Mouse (Mus musculus) stomach, adult 2 months (tissue): ENCODE data around the gene Cfap221. TPM values are rescaled to one million over a fixed set of nuclear protein-coding genes. Genes with fewer than 3 reads are reported as not detected.

ENCODE experiments used
- polyA plus RNA-seq: library from polyadenylated mRNA; depleted of rRNA; stranded (reverse); fragments of >200 nt; gene quantifications from 2 replicates; pipeline ENCODE4 v1.2.3, GENCODE M21; 2012; rRNA removed

The Cfap221 gene
- polyA plus RNA-seq: 0.02 TPM in 1 of 2 replicates, not detected in the other

DNA sequence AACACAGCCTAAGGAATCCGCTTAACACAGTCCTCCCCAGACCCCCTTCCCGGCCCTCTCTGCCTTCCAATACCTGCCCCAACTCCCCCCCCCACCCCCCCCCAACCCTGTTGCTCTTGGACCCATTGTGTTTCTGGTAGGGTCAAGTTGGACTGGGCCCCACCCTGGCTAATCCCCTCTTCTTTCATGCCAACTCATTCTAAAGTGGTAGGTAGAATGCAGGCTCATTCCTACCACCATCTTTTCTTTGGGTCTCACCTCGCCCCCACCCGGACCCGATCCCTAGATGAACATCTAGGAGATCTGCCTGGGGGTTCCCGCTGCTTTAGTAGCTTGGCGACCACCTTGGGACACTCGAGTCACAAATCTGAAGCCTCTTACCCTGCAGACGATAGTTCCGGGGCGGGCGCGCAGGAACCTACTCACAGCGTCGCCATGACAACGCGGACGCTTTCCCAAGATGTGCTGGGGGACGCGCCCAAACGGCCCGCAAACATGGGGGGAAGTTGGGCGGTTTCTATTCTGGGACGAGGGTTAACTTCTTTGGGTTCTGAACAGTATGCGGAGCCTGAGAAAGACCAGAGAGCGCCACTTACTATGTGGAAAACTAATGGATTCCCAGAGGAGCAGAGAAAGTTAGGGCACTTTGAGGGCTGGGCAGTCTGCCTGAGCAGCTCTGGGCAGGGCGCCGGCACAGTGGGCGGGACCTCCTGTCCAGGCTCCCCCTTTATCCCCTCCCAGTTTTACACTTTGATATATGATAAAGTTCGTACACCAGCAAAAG, at the start of gene Cfap221:
Gene Cfap221 (minus strand): TSS at position 437 of the 784 bp plus-strand sequence.

DNA sequence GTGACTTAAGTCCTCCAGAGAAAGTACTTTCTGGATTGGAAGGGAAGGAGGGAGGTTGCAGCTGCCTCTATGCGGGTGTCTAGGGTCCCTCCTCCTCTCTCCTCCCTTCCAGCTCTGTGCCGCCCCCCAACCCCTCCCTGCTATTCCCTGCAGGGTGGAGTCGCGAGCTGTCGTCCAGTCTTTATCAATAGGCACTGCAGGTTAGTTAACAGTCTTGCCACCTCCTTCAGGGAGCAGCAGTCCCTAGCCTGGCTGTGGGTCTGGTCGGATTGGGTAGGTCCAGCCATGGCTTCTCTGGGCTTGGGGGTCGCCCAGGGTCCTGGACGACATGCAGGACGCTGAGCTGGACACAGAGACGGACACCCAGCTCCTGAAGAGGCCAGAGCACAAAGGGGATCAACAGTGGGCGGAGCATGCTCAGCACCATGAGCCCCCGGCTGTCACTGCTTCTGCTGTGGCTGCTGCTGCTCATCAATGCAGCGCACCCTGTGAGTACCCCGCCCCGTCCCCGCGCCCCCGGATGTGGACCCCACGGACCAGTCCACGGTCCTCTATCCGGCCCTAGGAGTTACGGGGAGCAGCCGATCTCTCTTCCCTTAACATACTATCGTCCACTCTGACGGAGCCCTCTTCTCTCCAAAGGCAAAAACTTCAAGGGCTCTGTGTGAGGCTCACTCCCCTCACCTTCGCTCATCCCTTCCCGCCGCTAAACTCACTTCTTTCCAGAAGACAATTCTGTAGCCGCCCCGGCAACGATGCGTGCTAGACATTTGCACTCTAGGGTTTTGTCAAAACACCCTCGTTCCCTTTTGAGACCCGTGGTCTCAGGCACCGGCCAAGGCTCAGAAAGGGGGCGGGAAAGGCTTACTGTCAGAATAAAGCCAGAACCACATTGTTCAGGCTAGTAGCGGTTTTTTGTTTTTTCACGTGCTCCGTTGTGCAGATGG, 10.1 kb upstream of the Cfap221 start, which contains the start of gene Sctr:
Gene Sctr (plus strand): TSS at position 51 of the 947 bp plus-strand sequence.

DNA sequence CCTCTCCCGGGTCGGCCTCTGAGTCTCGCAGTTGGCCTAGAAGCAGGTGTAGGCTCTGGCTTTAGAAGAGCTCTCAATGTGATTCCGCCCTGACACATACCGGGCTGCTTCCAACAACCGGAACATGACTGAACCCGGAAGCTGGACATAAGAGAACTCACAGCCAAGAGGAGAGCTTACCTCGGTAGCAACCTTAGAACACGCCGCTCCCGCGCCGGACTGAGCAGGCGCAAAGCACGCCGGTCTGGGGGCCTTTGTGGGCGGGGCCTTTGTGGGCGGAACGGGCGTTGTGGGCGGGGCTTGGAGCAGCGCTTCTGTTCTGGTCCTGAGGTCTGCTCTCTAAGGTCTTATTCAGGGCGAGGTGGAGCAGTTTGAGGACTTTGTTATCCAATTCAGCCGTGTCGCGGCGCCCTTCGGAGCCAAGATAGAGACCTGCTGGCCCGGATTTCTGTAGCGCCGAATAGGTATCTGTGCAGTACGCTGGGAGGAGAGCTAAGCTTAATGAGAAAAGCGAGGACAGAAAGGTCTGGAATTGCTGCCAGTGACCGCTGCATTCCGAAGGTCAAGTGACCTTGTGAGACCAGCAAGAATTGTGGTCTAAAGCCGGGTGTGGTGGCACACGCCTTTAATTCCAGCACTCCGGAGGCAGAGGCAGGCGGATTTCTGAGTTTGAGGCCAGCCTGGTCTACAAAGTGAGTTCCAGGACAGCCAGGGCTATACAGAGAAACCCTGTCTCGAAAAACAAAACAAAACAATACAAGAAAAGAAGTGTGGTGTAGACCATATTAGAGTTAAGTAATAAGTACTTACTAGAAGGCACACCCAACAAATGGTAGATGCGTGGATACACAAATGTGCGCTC, 83.8 kb downstream of the Cfap221 start, which contains the start of gene Tmem177:
Gene Tmem177 (minus strand): TSS at position 256 of the 862 bp plus-strand sequence.

Other genes with a start within 250 kb of the Cfap221 start
- 0.76 and 0.81 TPM in 2 replicates for gene Ptpn4, start 159.6 kb downstream of the Cfap221 start, polyA plus RNA-seq
- 1.2 and 1.5 TPM in 2 replicates for gene Tmem177, start 84.0 kb downstream of the Cfap221 start, polyA plus RNA-seq
- gene Sctr, start 9.7 kb upstream of the Cfap221 start, polyA plus RNA-seq: 44.2 and 45.9 TPM in 2 replicates
- gene Tmem37, start 76.8 kb upstream of the Cfap221 start, polyA plus RNA-seq: 4.3 and 9.4 TPM in 2 replicates
- 307 and 324 TPM in 2 replicates for gene Dbi, start 123.8 kb upstream of the Cfap221 start, polyA plus RNA-seq
- gene 3110009E18Rik, start 124.0 kb upstream of the Cfap221 start, polyA plus RNA-seq: 0.23 and 0.54 TPM in 2 replicates